ENCODE assay signal across 8 mouse cellular contexts in genomic region chr9:64025565-64025964, GRCm38 (mm10). TPM values are rescaled to one million over a fixed set of nuclear protein-coding genes. Genes with fewer than 3 reads are reported as not detected.
DNase-seq lines count a peak whose midpoint lies in the region; ATAC-seq lines count a peak whose summit lies in the region.

No protein-coding gene starts in this region.

- H3K9ac ChIP-seq in intestine, embryonic 16.5 days (ENCODE audit: low read depth, low read length): peak overlapping the region; percentile 26; the same call in 1 of the 2 replicates
- no peak overlapping the region for H3K9ac ChIP-seq in forebrain, embryonic 11.5 days (ENCODE audit: low read length)

- no peak overlapping the region for H3K4me3 ChIP-seq in intestine, embryonic 16.5 days (ENCODE audit: low read length)
- H3K4me3 ChIP-seq in forebrain, embryonic 11.5 days (ENCODE audit: low read depth, low read length): no peak overlapping the region

- H3K4me2 ChIP-seq in intestine, embryonic 16.5 days (ENCODE audit: low read depth, low read length): no peak overlapping the region
- H3K4me2 ChIP-seq in forebrain, embryonic 11.5 days (ENCODE audit: low read depth, low read length, severe bottlenecking): no peak overlapping the region

- no peaks in the 10 kb centered on the region for H3K36me3 ChIP-seq in intestine, embryonic 16.5 days (ENCODE audit: control insufficient read depth, insufficient read depth, low read length)
- H3K36me3 ChIP-seq in forebrain, embryonic 11.5 days (ENCODE audit: control insufficient read depth, insufficient read depth, low read length): no peaks in the 10 kb centered on the region

- H3K27ac ChIP-seq in intestine, embryonic 16.5 days (ENCODE audit: low read length): peak overlapping the region; percentile 29; the same call in 1 of the 2 replicates
- H3K27ac ChIP-seq in forebrain, embryonic 11.5 days (ENCODE audit: low read depth, low read length): no peak overlapping the region

- H3K4me1 ChIP-seq in intestine, embryonic 16.5 days (ENCODE audit: control insufficient read depth, insufficient read depth, low read length): peaks cover 13% of the 10 kb centered on the region
- peaks cover 15% of the 10 kb centered on the region; the same call in 1 of the 2 replicates for H3K4me1 ChIP-seq in forebrain, embryonic 11.5 days (replicated peaks; ENCODE audit: control insufficient read depth, insufficient read depth, low read length)

- WGBS in intestine, embryonic 16.5 days: 3% methylated on average over 3 of the region's 3 CpGs
- WGBS in forebrain, embryonic 11.5 days: 2% methylated on average over 3 of the region's 3 CpGs

- ATAC-seq in intestine, embryonic 16.5 days: no peak
- no peak for ATAC-seq in forebrain, embryonic 11.5 days (replicated peaks; ENCODE audit: low FRiP score)

- H3K9me3 ChIP-seq in intestine, embryonic 16.5 days (ENCODE audit: control insufficient read depth, low read length): no peaks in the 10 kb centered on the region
- no peaks in the 10 kb centered on the region for H3K9me3 ChIP-seq in forebrain, embryonic 11.5 days (ENCODE audit: control insufficient read depth, low read length)

- peak; percentile 16 to 54 for DNase-seq in left cerebral cortex, adult 18-20 months (ENCODE audit: low spot score in 2 of 2)
- no peak for DNase-seq in left cerebral cortex, adult 8-10 months (ENCODE audit: low spot score in 2 of 2)
- DNase-seq in MN1 (ENCODE audit: low spot score): peak; percentile 36
- peak; percentile 66 for DNase-seq in c-Kit-positive CD71-positive TER-119-positive erythroid progenitor cells, embryonic 14.5 days (ENCODE audit: low spot score)
- DNase-seq in lung, postnatal 36 days: peak; percentile 83
- DNase-seq in forebrain, embryonic 11.5 days (ENCODE audit: low spot score): no peak
- no peak for DNase-seq in right cerebral cortex, postnatal 36 days (ENCODE audit: low spot score in 2 of 2)

- no peaks in the 10 kb centered on the region for H3K27me3 ChIP-seq in intestine, embryonic 16.5 days (replicated peaks; ENCODE audit: control insufficient read depth, insufficient read depth, low read length)
- no peaks in the 10 kb centered on the region; the same call in 1 of the 2 replicates for H3K27me3 ChIP-seq in forebrain, embryonic 11.5 days (ENCODE audit: control insufficient read depth, insufficient read depth, low read length)

RNA-seq across cellular contexts. Expression of gene Smad6, which starts 3.7 kb away (rescaled TPM):
- total RNA-seq in left cerebral cortex, adult 18-20 months (2021): 1 to 10 TPM; 2.1 to 2.5 TPM
- total RNA-seq in left cerebral cortex, adult 8-10 months (2022): 1 to 10 TPM; 1.9 to 2.8 (median 2.1) TPM
- polyA plus RNA-seq in intestine, embryonic 16.5 days (2015; fragmentation: Nextera tagmentation; extraction: Ambion mirVana): 3.9 and 8.1 TPM in 2 replicates
- polyA plus RNA-seq in forebrain, embryonic 11.5 days (2014; fragmentation: Nextera tagmentation; extraction: Ambion mirVana): 6.5 and 7.4 TPM in 2 replicates

Comparison
In these comparisons a context has a peak if more than half of its experiments do, and no peak if none do; other contexts are left out.
1. DNase-seq: peak in left cerebral cortex, adult 18-20 months (2 of 2), MN1 (single experiment), c-Kit-positive CD71-positive TER-119-positive erythroid progenitor cells, embryonic 14.5 days (single experiment) and lung, postnatal 36 days (single experiment); none in left cerebral cortex, adult 8-10 months (0 of 2), forebrain, embryonic 11.5 days (single experiment) and right cerebral cortex, postnatal 36 days (0 of 2).